Mouse (Mus musculus) cerebellum, adult 2 months (tissue): ENCODE measurements around the gene Tmc5. TPM values are rescaled to one million over a fixed set of nuclear protein-coding genes. Genes with fewer than 3 reads are reported as not detected.
A peak's percentile ranks its signal among the peaks of the same experiment; 100 is the strongest.

Source experiments
- DNase-seq, 2 experiments: peaks; one replicate each; pipeline ENCODE4 v3.0.0; 2021
- H3K27ac ChIP-seq: fragments of 200-500 bp; 2 replicates; pipeline ENCODE4 v1.5.1; 2012; ENCODE audit warnings: low read length, control low read depth, inconsistent platforms; ENCODE audit not compliant: insufficient read depth
- H3K27me3 ChIP-seq: fragments of 200-500 bp; 2 replicates; pipeline ENCODE4 v1.6.1; 2012; ENCODE audit warnings: inconsistent platforms, mild to moderate bottlenecking, low read length, moderate library complexity; ENCODE audit not compliant: control insufficient read depth, insufficient read depth
- H3K4me1 ChIP-seq: fragments of 200-500 bp; 2 replicates; pipeline ENCODE4 v1.6.1; 2011; ENCODE audit warnings: low read length; ENCODE audit not compliant: control insufficient read depth, insufficient read depth
- H3K4me3 ChIP-seq: fragments of 200-500 bp; replicated peaks from 2 replicates; pipeline ENCODE3; 2011; ENCODE audit warnings: mild to moderate bottlenecking, low read depth, low read length, control low read depth; ENCODE audit not compliant: insufficient read depth
- CTCF ChIP-seq: fragments of 200-500 bp; IDR thresholded peaks from 2 replicates; pipeline ENCODE4 v1.5.1; 2011; ENCODE audit warnings: low read depth, mild to moderate bottlenecking, control low read depth, low read length, moderate library complexity, borderline replicate concordance; ENCODE audit not compliant: insufficient read depth
- POLR2A ChIP-seq: fragments of 200-500 bp; IDR thresholded peaks from 2 replicates; pipeline ENCODE4 v1.6.1; 2011; ENCODE audit warnings: low read length, control low read depth, borderline replicate concordance; ENCODE audit not compliant: insufficient read depth
- WGBS: fragments of 180-500 bp; shearing (Covaris S2); methylation state at CpG from one replicate; pipeline ENCODE4 v1.1.7; 2018; 5-methylcytosine and 5-hydroxymethylcytosine counted together
- polyA plus RNA-seq: library from polyadenylated mRNA; depleted of rRNA; stranded (reverse); fragments of >200 nt; gene quantifications from 2 replicates; pipeline ENCODE4 v1.2.3, GENCODE M21; 2012

Tmc5 gene
- polyA plus RNA-seq, 1 experiment, result 0.13 TPM

DNA sequence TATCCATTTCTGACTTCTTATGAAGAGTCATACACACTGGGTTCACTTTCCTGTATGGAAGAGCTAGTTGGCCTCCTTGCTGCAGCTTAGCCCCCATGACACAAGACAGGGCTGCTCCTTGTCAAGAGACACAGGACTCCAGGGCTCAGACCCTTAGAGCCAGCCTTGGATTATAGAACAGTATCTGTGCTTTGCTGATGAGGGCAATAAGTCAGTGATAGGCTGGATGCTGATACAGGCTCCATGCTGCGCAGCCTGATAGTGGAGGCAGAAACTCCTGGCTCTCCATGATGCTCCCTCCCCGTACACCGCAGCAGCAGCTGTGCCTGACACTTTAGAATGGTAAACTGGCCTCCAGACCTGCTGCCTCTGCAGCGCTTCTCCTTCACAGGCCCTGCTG is 73.0 kb downstream of the Tmc5 start:
- no peak for DNase-seq
- WGBS, result 71% methylated on average over 4 of the region's 4 CpGs
- Histone ChIP-seq H3K4me3 (no peak overlapping the region), H3K27me3 (no peaks in the 10 kb centered on the region), H3K27ac (no peak overlapping the region), H3K4me1 (no peaks in the 10 kb centered on the region)
- no peak for TF ChIP-seq POLR2A
- no peak for TF ChIP-seq CTCF

DNA sequence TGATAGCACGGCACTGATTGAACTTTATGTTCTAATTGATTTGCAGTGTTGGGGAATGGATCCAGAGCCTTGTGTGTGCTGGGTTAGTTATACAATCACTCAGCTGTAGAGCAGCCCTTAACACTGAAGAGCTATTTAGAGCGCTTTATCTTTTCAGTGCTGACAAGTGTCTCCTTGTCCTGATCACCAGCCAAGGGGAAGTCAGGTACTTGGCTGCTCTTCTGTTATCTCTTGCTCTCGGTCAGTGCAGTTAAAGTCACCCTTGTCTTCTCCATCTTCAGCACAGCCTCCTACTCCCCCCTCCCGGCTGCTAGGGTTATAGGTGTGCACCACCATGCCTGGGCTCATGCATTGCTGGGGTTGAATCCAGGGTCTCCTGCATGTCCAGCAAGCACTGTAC is 79.7 kb downstream of the Tmc5 start:
- H3K27ac ChIP-seq, result no peak overlapping the region
- DNase-seq, result no peak
- H3K27me3 ChIP-seq, result no peaks in the 10 kb centered on the region
- no peaks in the 10 kb centered on the region for H3K4me1 ChIP-seq
- WGBS, result 84% methylated on average over 4 of the region's 4 CpGs
- H3K4me3 ChIP-seq, result no peak overlapping the region
- no peak for TF ChIP-seq POLR2A
- no peak for TF ChIP-seq CTCF

- Histone ChIP-seq H3K27me3 (no peaks in the 10 kb centered on the region), H3K27ac (no peak overlapping the region), H3K4me1 (peaks cover 17% of the 10 kb centered on the region), H3K4me3 (no peak overlapping the region)
- TF ChIP-seq POLR2A (no peak), CTCF (peak; percentile 82)
- 13% methylated on average over 5 of the region's 5 CpGs for WGBS
- peak; percentile 77 to 83 for DNase-seq
These were observed 91.1 kb downstream of the Tmc5 start for GRCm38 (mm10) chr7:118688199-118688598.

GRCm38 (mm10) chr7:118689088-118689487 is 92.0 kb downstream of the Tmc5 start:
- H3K4me1 ChIP-seq, result peaks cover 17% of the 10 kb centered on the region
- TF ChIP-seq POLR2A, result no peak
- H3K27me3 ChIP-seq, result no peaks in the 10 kb centered on the region
- 33% methylated on average over 7 of the region's 7 CpGs for WGBS
- H3K27ac ChIP-seq, result peak overlapping the region; percentile 1; the same call in 1 of the 2 replicates
- DNase-seq, result peak; percentile 49 to 69
- H3K4me3 ChIP-seq, result no peak overlapping the region

DNA sequence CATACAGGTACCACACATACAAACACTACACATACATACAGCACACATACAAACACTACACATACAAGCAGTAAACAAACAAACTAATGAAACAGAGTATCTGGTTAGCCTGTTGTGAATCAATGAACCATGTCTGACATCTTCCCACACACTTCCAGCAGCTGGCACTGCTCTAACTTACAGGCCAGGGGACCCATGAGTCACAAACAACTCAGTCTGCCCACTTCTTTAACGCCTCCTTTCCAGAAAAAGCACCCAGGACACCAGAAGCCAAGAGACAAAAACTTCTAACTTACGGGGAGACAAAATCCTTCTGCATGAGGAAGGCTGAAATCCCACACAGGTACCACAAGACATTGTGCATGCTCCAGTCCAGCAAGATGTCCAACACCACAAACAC is 94.2 kb downstream of the Tmc5 start:
- Histone ChIP-seq H3K27ac (no peak overlapping the region), H3K4me3 (no peak overlapping the region), H3K27me3 (no peaks in the 10 kb centered on the region), H3K4me1 (peaks cover 17% of the 10 kb centered on the region)
- TF ChIP-seq CTCF, result no peak
- TF ChIP-seq POLR2A, result no peak
- DNase-seq, result no peak
- 88% methylated on average over 2 of the region's 2 CpGs for WGBS

DNA sequence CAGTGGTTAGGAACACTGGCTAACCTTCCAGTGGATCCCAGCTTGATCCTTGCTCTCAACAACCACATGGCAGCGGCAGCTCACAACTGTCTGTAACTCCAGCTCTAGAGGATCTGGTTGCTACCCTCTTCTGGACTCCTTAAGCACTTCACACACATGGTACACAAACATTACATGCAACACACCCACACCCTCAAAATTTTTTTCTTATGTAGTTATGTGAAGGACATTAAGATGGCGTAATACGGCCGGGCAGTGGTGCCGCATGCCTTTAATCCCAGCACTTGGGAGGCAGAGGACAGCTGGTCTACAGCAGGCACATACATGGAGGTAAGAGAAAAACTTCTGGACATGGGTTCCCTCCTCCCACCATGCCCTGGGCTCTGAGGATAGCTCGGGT is 99.0 kb downstream of the Tmc5 start:
- Histone ChIP-seq H3K27ac (no peak overlapping the region), H3K4me3 (no peak overlapping the region), H3K4me1 (no peaks in the 10 kb centered on the region), H3K27me3 (no peaks in the 10 kb centered on the region)
- 93% methylated on average over 6 of the region's 6 CpGs for WGBS
- DNase-seq, result no peak
- TF ChIP-seq POLR2A (no peak), CTCF (no peak)

- no peak for DNase-seq
- no peak overlapping the region for H3K27ac ChIP-seq
- no peak overlapping the region for H3K4me3 ChIP-seq
- H3K4me1 ChIP-seq, result no peaks in the 10 kb centered on the region
- 37% methylated on average over 4 of the region's 4 CpGs for WGBS
- no peaks in the 10 kb centered on the region for H3K27me3 ChIP-seq
- TF ChIP-seq CTCF (no peak), POLR2A (no peak)
These were observed 100.1 kb downstream of the Tmc5 start for GRCm38 (mm10) chr7:118697168-118697567.

DNA sequence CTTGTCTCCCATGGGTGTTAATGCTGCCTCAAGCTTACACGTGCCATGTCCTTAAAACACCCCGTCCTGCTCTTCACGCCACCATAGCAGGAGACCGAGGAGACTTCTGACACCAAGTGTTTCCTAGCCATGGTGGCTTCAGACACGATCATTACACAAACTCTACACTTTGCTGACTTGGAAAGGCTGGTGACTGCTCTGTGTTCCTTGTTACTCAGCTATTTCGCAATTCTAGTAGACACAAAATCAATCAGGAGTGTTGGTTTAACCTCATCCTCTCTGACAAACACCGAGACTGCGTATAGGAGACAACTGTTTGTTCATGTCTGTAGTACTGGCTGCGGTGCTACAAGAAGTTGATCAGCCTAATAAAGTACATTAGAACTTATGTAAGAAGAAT is 101.8 kb downstream of the Tmc5 start:
- WGBS, result 92% methylated on average over 9 of the region's 9 CpGs
- no peak for TF ChIP-seq CTCF
- TF ChIP-seq POLR2A, result no peak

GRCm38 (mm10) chr7:118703144-118703561 is 106.1 kb downstream of the Tmc5 start:
- TF ChIP-seq POLR2A (no peak), CTCF (no peak)
- H3K27me3 ChIP-seq, result no peaks in the 10 kb centered on the region
- H3K4me1 ChIP-seq, result peaks cover 5% of the 10 kb centered on the region; the same call in 1 of the 2 replicates
- DNase-seq, result no peak
- no peak overlapping the region for H3K27ac ChIP-seq
- WGBS, result 80% methylated on average over 15 of the region's 15 CpGs
- H3K4me3 ChIP-seq, result peak overlapping the region; percentile 2

More for the DNA sequence above, 101.8 kb downstream of the Tmc5 start:
- H3K4me1 ChIP-seq, result no peaks in the 10 kb centered on the region
- DNase-seq, result no peak
- H3K27me3 ChIP-seq, result no peaks in the 10 kb centered on the region
- H3K27ac ChIP-seq, result no peak overlapping the region
- no peak overlapping the region for H3K4me3 ChIP-seq
